Mouse (Mus musculus) forebrain, postnatal 0 days (tissue): ENCODE data around the gene Coro7. TPM values are rescaled to one million over a fixed set of nuclear protein-coding genes. Genes with fewer than 3 reads are reported as not detected.

ENCODE experiments used
- ATAC-seq: fragments of 200-750 bp; cut with Nextera tagmentation; 2 replicates; pipeline ENCODE4 v1.8.0; 2017; ENCODE audit warnings: mild to moderate bottlenecking, moderate library complexity
- DNase-seq: peaks from one replicate; pipeline ENCODE4 v3.0.0-alpha.2; 2015
- H3K27ac ChIP-seq: fragments of 300-500 bp; sonication (generic); 2 replicates; pipeline ENCODE4 v1.5.1; 2014; ENCODE audit warnings: low read depth, mild to moderate bottlenecking, antibody characterized with exemption, low read length, moderate library complexity, mixed read lengths
- H3K27me3 ChIP-seq: fragments of 300-500 bp; sonication (generic); 2 replicates; pipeline ENCODE4 v1.6.1; 2014; ENCODE audit warnings: mild to moderate bottlenecking, low read length, mixed read lengths; ENCODE audit not compliant: insufficient read depth
- H3K36me3 ChIP-seq: fragments of 300-500 bp; sonication (generic); 2 replicates; pipeline ENCODE4 v1.6.1; 2014; ENCODE audit warnings: mild to moderate bottlenecking, moderate library complexity; ENCODE audit not compliant: insufficient read depth
- H3K4me1 ChIP-seq: fragments of 300-500 bp; sonication (generic); 2 replicates; pipeline ENCODE4 v1.6.1; 2014; ENCODE audit warnings: antibody characterized with exemption; ENCODE audit not compliant: insufficient read depth
- H3K4me2 ChIP-seq: fragments of 300-500 bp; sonication (generic); 2 replicates; pipeline ENCODE4 v1.6.1; 2014; ENCODE audit warnings: low read depth, mild to moderate bottlenecking, moderate library complexity
- H3K4me3 ChIP-seq: fragments of 300-500 bp; sonication (generic); 2 replicates; pipeline ENCODE4 v1.5.1; 2014; ENCODE audit warnings: low read depth, low read length, mixed read lengths
- H3K9ac ChIP-seq: fragments of 300-500 bp; sonication (generic); 2 replicates; pipeline ENCODE4 v1.6.1; 2014; ENCODE audit warnings: mild to moderate bottlenecking
- H3K9me3 ChIP-seq: fragments of 300-500 bp; sonication (generic); 2 replicates; pipeline ENCODE4 v1.6.1; 2016; ENCODE audit warnings: low read length
- CTCF ChIP-seq: sonication (generic); IDR thresholded peaks from 2 replicates; pipeline ENCODE4 v1.5.1; 2016; ENCODE audit warnings: antibody characterized with exemption, control low read depth, low read depth
- WGBS: fragments of 180-500 bp; shearing (Covaris S2); extraction: QIAGEN DNeasy Blood & Tissue Kit; methylation state at CpG from one replicate; pipeline ENCODE4 v1.1.7; 2014; 5-methylcytosine and 5-hydroxymethylcytosine counted together
- polyA plus RNA-seq: library from polyadenylated mRNA; unstranded; fragments of >200 nt; fragmentation: Nextera tagmentation; extraction: Ambion mirVana; gene quantifications from 2 replicates; pipeline ENCODE4 v1.2.1, GENCODE M21; 2015
- total RNA-seq: library from RNA; depleted of rRNA; stranded (reverse); fragments of >200 nt; gene quantifications from 2 replicates; pipeline ENCODE4 v1.2.3, GENCODE M21; 2014; rRNA removed

Gene Coro7
- total RNA-seq: 24.9 and 25.2 TPM in 2 replicates
- polyA plus RNA-seq: 23.5 and 29.3 TPM in 2 replicates

DNA sequence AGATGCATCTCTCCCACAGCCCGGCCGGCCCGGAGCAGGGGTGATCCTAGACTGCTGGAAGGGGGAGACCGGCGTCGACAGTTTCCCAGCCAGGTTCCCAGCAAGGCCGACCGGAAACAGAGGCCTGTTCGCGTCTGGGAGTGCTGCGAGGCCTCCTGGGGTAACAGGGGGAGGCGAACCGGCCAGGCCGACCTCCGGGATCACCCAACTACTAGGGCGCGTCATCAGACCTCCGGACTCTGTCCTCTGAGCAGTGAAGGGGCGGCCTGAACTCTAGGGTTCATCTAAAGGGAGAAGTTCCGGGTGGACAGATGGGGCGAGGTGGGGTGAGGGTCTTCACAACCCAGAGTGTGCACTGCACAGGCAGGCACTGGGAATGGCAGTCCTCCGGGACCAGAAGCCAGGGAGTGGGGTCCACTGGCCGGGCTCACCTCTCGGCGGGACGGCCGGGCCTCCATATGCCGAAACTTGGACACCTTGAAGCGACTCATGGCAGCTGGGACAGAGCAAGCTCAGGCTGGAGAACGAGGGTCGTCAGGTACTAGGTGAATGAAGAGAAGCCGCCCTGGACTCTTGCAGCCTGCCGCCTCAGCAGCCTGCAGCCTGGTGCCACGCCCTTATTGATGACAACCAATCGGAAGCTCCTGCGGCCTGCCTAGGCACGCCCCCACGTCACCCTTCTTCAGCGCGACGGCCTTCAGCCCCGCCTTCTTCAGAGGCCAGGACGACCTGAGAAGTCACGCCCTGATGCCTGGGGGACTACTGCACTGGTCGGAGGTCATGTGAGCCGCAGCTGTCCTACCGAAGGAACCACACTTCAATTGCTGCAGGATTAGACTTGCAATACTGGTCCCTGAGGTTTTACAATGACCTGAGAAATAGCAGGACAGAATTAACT is at the start of gene Coro7:
Gene Coro7 (minus strand): TSS at position 657 of the 898 bp plus-strand sequence.
- WGBS: 2% methylated on average over 47 of the region's 47 CpGs
- Histone ChIP-seq H3K4me2 (peak within 1 kb of the TSS; percentile 92), H3K9ac (peak within 1 kb of the TSS; percentile 66), H3K9me3 (no peaks in the 10 kb centered on the region), H3K36me3 (peaks cover 21% of the 10 kb centered on the region), H3K27ac (no peak within 1 kb of the TSS), H3K27me3 (no peaks in the 10 kb centered on the region), H3K4me3 (peak within 1 kb of the TSS; percentile 74), H3K4me1 (peaks cover 6% of the 10 kb centered on the region)
- TF ChIP-seq CTCF: no peak
- DNase-seq (peak; percentile 86), ATAC-seq (peak; percentile 82)

DNA sequence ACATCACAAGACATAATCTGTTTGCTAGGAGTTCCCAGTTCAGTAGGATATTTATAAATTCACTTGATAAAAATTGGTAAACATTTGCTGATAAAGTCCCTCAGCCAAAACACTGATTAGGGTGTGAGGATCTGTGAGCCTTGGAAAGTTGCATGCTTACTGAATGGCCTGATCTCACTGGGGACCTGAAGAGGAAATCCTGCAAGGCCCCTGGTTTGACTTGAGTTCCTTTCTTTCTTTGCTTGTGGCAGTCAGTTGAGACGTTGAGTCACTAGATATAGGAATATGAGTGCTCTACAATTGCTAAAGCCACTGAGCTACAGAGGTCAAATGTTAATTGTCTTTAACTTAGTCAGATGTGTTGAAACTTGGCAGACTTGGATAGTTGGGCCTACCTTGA is 48.4 kb upstream of the Coro7 start:
- Histone ChIP-seq H3K4me3 (no peak overlapping the region), H3K27me3 (no peaks in the 10 kb centered on the region), H3K9ac (no peak overlapping the region), H3K4me2 (no peak overlapping the region), H3K27ac (no peak overlapping the region), H3K9me3 (no peaks in the 10 kb centered on the region), H3K4me1 (peaks cover 6% of the 10 kb centered on the region; the same call in 1 of the 2 replicates), H3K36me3 (no peaks in the 10 kb centered on the region)
- 96% methylated on average over 1 of the region's 1 CpGs for WGBS
- TF ChIP-seq CTCF: no peak
- ATAC-seq (no peak), DNase-seq (no peak)

DNA sequence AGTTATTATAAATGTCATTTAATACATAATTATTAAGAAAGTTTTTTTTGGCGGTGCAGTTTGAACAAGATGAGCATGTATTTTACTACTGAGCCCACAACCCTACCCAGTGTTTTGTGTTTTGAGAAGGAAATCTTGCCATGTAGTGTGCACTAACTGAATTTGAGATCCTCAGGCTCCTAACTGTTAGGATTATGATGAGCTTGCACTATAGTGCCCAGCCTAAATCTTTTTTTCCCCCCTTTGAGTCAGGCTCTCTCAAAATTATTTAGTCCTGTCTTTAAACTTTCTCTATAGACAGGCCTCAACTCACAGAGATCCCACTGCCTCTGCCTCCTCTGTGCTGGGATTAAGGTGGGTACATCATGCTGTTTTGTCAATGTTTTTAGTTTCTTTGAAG is 47.9 kb upstream of the Coro7 start:
- Histone ChIP-seq H3K4me3 (no peak overlapping the region), H3K4me1 (peaks cover 6% of the 10 kb centered on the region; the same call in 1 of the 2 replicates), H3K27ac (no peak overlapping the region), H3K27me3 (no peaks in the 10 kb centered on the region), H3K4me2 (peak overlapping the region; percentile 19), H3K9ac (no peak overlapping the region), H3K36me3 (no peaks in the 10 kb centered on the region), H3K9me3 (no peaks in the 10 kb centered on the region)
- WGBS: 94% methylated on average over 1 of the region's 1 CpGs
- TF ChIP-seq CTCF: no peak
- ATAC-seq: no peak
- DNase-seq: no peak

DNA sequence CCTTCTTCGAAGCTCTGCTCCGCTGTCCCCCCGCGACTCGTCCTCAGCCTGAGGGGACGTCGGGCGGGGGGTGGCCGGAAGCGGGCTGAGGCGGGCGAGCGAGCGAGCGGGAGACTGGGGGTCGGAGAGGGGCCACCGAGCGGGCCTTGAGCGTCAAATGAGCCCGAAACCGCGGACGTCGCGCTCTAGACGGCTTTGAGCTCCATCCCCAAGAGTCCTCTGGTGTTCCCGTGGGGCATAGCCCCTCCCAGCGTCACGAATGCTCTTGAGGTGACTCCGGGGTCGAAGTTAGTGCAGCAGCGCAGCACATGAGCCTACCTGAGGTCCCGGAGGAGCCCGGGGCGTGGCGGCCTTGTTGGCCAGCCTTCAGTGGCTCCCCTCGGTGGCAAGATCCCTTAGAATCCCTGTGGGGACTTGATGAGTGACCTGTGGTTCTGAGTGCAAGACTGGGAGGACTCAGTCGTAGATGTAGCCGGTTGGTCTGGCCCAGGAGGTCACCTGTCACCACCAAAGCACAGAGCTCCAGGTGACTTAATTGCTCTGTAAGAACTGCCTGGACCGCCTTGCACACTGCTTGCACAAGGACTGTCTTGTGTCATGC is 47.1 kb upstream of the Coro7 start:
- Histone ChIP-seq H3K4me1 (peaks cover 6% of the 10 kb centered on the region; the same call in 1 of the 2 replicates), H3K9me3 (no peaks in the 10 kb centered on the region), H3K36me3 (no peaks in the 10 kb centered on the region), H3K9ac (peak overlapping the region; percentile 88), H3K4me3 (peak overlapping the region; percentile 86), H3K27me3 (no peaks in the 10 kb centered on the region), H3K4me2 (peak overlapping the region; percentile 79), H3K27ac (peak overlapping the region; percentile 60)
- under 1% methylated on average over 40 of the region's 40 CpGs for WGBS
- ATAC-seq: peak; percentile 73
- 0 out of 2 replicates have a peak, but pooled peaks have one; percentile 5 for TF ChIP-seq CTCF
- no peak for DNase-seq

- peaks cover 6% of the 10 kb centered on the region; the same call in 1 of the 2 replicates for H3K4me1 ChIP-seq
- no peaks in the 10 kb centered on the region for H3K27me3 ChIP-seq
- ATAC-seq (peak; percentile 96), DNase-seq (peak; percentile 93)
- H3K4me2 ChIP-seq: peak within 1 kb of the TSS; percentile 79
- H3K9ac ChIP-seq: peak within 1 kb of the TSS; percentile 88
- peak within 1 kb of the TSS; percentile 86 for H3K4me3 ChIP-seq
- H3K9me3 ChIP-seq: no peaks in the 10 kb centered on the region
- TF ChIP-seq CTCF: no peak
- WGBS: 5% methylated on average over 35 of the region's 35 CpGs
- peak within 1 kb of the TSS; percentile 60 for H3K27ac ChIP-seq
- H3K36me3 ChIP-seq: no peaks in the 10 kb centered on the region
These were observed 46.4 kb upstream of the Coro7 start, which contains the start of gene Hmox2 for GRCm38 (mm10) chr16:4725780-4726527. TSS of gene Hmox2 (plus strand) at chr16:4726361.

- ATAC-seq (no peak), DNase-seq (no peak)
- H3K36me3 ChIP-seq: no peaks in the 10 kb centered on the region
- no peak overlapping the region for H3K27ac ChIP-seq
- H3K4me3 ChIP-seq: no peak overlapping the region
- H3K27me3 ChIP-seq: no peaks in the 10 kb centered on the region
- H3K4me1 ChIP-seq: peaks cover 6% of the 10 kb centered on the region; the same call in 1 of the 2 replicates
- TF ChIP-seq CTCF: no peak
- 76% methylated on average over 4 of the region's 4 CpGs for WGBS
- H3K4me2 ChIP-seq: no peak overlapping the region
- no peaks in the 10 kb centered on the region for H3K9me3 ChIP-seq
- no peak overlapping the region for H3K9ac ChIP-seq
These were observed 45.7 kb upstream of the Coro7 start for GRCm38 (mm10) chr16:4725266-4725665.
